Mouse (Mus musculus): ENCODE data around the gene Nfia. TPM values are rescaled to one million over a fixed set of nuclear protein-coding genes. Genes with fewer than 3 reads are reported as not detected.
A peak's percentile ranks its signal among the peaks of the same experiment; 100 is the strongest.

The Nfia gene
- polyA plus RNA-seq, 1 experiment from 2014 or later: 14.4 TPM

DNA sequence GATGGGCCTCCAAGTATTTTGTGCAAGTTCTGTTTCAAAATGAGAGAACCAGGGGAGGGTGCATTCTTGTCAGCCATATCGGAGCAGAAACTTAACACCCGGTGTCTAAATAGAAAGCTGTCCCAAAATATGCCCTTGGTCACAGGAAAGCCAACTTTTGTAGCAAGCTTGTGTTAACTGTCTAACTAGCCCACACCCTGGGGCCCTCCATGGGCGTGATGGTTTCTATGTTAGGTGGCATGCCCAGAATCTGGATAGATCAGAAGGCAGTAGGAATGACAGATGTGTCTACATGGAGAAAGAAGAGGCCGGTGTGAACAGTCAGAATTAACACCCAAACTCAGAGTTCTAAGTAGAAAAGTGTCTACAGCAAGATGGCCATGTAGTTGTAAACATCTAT lies 282.5 kb downstream of the Nfia start:
- no peak overlapping the region for H3K4me3 ChIP-seq
- peaks cover 4% of the 10 kb centered on the region; the same call in 1 of the 2 replicates for H3K36me3 ChIP-seq
- 88% methylated on average over 4 of the region's 4 CpGs for WGBS
- H3K4me1 ChIP-seq: peaks cover 8% of the 10 kb centered on the region; the same call in 1 of the 2 replicates
- DNase-seq (ENCODE audit: low spot score): no peak
- H3K27ac ChIP-seq: no peak overlapping the region
- no peaks in the 10 kb centered on the region for H3K9me3 ChIP-seq
- H3K27me3 ChIP-seq (ENCODE audit: insufficient read depth, poor library complexity, severe bottlenecking): no peaks in the 10 kb centered on the region

DNA sequence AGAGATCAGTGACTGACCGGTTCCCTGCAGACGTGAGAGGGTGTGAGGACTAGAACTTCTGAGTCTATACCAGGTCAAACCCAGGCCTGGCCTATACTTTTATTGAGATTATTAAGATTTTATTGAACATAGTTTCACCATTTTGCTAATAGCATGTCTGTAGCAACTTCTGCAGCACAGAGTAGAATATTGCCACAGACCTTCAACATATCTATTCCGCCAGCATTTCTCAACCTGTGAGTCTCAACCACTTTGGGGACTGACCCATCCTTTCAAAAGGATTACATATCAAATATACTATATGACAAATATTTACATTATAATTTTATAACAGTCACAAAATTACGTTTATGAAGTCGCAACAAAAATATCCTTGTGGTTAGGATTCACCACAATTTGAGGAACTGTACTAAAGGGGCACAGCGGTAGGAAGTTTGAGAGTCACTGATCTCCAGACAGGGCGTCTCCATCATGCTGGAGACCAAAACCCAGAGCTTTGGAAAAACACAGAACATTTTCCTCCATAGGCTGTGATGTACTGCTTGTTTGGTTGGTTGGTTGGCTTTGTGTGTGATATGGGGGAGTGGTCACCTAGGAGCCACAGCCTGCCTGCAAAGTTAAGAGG lies 284.0 kb downstream of the Nfia start:
- 90% methylated on average over 7 of the region's 7 CpGs for WGBS
- Histone ChIP-seq H3K27me3 (ENCODE audit: insufficient read depth, poor library complexity, severe bottlenecking) (no peaks in the 10 kb centered on the region), H3K36me3 (peaks cover 4% of the 10 kb centered on the region; the same call in 1 of the 2 replicates)

DNA sequence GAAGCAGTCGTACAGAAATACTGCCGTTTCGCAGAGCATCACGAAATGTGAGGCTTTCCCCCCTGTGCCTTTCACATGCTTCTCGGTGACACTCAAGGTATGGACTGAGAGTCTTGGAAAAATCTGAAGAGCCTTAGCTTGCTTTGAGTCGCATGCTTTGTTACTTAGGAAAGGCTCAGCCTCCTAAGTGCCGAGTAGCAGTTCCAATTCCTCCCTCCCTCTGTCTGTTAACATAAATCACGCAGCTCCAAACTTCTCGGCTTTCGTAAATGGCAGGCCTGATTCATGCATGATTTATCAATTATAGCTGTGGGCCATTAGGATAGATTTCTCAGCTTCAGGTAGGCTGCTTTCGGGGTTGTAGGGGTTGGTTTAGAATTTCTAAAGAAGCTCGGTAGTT lies 284.7 kb downstream of the Nfia start:
- Histone ChIP-seq H3K27ac (no peak overlapping the region), H3K4me3 (no peak overlapping the region), H3K9me3 (no peaks in the 10 kb centered on the region), H3K36me3 (peaks cover 4% of the 10 kb centered on the region; the same call in 1 of the 2 replicates), H3K4me1 (peaks cover 5% of the 10 kb centered on the region; the same call in 1 of the 2 replicates), H3K27me3 (ENCODE audit: insufficient read depth, poor library complexity, severe bottlenecking) (no peaks in the 10 kb centered on the region)
- WGBS: 84% methylated on average over 12 of the region's 12 CpGs
- DNase-seq (ENCODE audit: low spot score): no peak

More for the DNA sequence above, 284.0 kb downstream of the Nfia start:
- no peak overlapping the region for H3K4me3 ChIP-seq
- no peaks in the 10 kb centered on the region for H3K9me3 ChIP-seq
- DNase-seq (ENCODE audit: low spot score): no peak
- H3K27ac ChIP-seq: no peak overlapping the region
- H3K4me1 ChIP-seq: peaks cover 6% of the 10 kb centered on the region; the same call in 1 of the 2 replicates

DNA sequence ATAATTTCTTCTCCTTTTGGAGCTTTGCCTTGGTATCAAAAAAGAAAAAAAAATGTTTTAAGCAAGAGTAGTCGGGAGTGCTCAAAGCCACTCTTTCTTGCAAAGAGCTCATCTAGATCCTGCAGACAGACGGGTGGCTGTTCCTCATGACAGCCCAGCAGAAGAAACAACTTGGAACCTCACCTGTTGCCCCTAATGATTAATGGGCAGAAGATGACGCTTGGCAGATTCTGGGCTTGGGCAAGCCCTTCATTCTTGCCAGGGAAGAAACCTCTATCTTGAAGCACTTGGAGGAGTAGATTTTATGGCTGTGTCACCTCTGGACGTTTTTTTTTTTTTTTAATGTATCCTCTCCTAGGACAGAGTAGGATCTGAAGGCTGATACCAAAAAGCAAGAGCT lies 285.2 kb downstream of the Nfia start:
- H3K4me3 ChIP-seq: no peak overlapping the region
- H3K4me1 ChIP-seq: peaks cover 5% of the 10 kb centered on the region; the same call in 1 of the 2 replicates
- H3K36me3 ChIP-seq: peaks cover 4% of the 10 kb centered on the region; the same call in 1 of the 2 replicates
- no peak for DNase-seq (ENCODE audit: low spot score)
- H3K9me3 ChIP-seq: no peaks in the 10 kb centered on the region
- no peaks in the 10 kb centered on the region for H3K27me3 ChIP-seq (ENCODE audit: insufficient read depth, poor library complexity, severe bottlenecking)
- WGBS: 72% methylated on average over 4 of the region's 4 CpGs
- H3K27ac ChIP-seq: no peak overlapping the region

DNA sequence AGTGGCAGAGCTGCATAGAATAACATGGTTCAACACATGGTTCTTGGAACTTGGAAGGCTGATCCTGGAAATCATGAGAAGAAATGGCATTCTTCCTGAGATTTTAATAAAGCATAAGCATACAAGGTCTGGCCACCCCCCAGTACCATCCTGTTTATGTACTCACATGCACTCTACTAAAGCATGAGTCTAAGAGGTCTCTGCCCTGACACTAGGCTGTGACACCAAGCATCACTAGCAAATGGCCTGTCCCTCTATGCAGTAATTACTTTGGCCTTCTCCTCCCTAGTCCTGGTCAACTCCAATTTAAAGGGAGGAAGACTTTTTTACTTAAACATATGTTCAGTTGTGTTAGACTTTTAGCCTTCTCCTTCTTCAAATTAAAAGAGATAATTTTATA lies 285.6 kb downstream of the Nfia start:
- Histone ChIP-seq H3K4me3 (no peak overlapping the region), H3K4me1 (peaks cover 5% of the 10 kb centered on the region; the same call in 1 of the 2 replicates), H3K9me3 (no peaks in the 10 kb centered on the region), H3K36me3 (no peaks in the 10 kb centered on the region), H3K27me3 (ENCODE audit: insufficient read depth, poor library complexity, severe bottlenecking) (no peaks in the 10 kb centered on the region), H3K27ac (no peak overlapping the region)
- DNase-seq (ENCODE audit: low spot score): no peak

DNA sequence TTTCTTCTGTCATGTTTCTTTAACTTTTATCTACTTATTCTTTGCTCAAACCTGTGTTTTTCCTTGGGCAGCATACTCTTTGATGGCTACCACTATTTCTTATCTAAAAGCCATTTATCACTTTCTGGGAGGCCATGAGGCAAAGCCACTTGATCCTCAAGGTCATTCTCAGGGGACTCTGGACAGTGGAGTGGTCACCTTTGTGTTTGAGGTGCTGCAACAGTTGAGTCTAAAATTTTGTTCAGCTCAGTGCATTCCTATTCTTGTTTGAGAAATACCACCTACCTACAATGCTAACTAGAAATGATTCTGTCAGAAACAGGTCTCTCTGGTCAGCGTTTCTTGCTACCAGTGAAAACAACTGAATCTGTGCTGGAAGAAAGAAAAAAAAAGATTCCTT lies 288.1 kb downstream of the Nfia start:
- H3K27ac ChIP-seq: no peak overlapping the region
- peaks cover 8% of the 10 kb centered on the region; the same call in 1 of the 2 replicates for H3K36me3 ChIP-seq
- H3K4me1 ChIP-seq: peaks cover 5% of the 10 kb centered on the region; the same call in 1 of the 2 replicates
- H3K9me3 ChIP-seq: no peaks in the 10 kb centered on the region
- no peaks in the 10 kb centered on the region for H3K27me3 ChIP-seq (ENCODE audit: insufficient read depth, poor library complexity, severe bottlenecking)
- no peak overlapping the region for H3K4me3 ChIP-seq
- WGBS: 37% methylated on average over 1 of the region's 1 CpGs
- no peak for DNase-seq (ENCODE audit: low spot score)

DNA sequence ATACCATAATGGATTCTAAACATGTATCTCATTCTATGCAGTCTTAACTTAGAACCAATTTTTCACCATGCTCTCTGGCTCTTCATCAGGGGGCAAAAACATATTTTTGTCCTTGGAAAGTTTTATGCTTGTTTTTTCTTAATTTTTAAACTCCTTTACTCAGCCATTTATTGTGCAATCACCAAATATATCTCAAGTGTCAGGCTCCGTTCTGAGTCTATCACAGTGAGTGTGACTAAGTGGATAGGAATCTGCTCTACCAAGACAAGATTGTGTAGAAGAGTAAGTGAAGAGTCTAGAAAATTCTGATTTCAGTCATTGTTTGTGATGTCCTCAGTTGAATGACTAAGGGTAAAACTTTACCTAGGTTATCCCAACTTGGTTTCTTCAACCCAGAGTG lies 288.6 kb downstream of the Nfia start:
- Histone ChIP-seq H3K9me3 (no peaks in the 10 kb centered on the region), H3K27me3 (ENCODE audit: insufficient read depth, poor library complexity, severe bottlenecking) (no peaks in the 10 kb centered on the region), H3K4me3 (no peak overlapping the region), H3K4me1 (peaks cover 5% of the 10 kb centered on the region; the same call in 1 of the 2 replicates), H3K36me3 (peaks cover 9% of the 10 kb centered on the region; the same call in 1 of the 2 replicates), H3K27ac (no peak overlapping the region)
- WGBS: 38% methylated on average over 1 of the region's 1 CpGs
- DNase-seq (ENCODE audit: low spot score): no peak

DNA sequence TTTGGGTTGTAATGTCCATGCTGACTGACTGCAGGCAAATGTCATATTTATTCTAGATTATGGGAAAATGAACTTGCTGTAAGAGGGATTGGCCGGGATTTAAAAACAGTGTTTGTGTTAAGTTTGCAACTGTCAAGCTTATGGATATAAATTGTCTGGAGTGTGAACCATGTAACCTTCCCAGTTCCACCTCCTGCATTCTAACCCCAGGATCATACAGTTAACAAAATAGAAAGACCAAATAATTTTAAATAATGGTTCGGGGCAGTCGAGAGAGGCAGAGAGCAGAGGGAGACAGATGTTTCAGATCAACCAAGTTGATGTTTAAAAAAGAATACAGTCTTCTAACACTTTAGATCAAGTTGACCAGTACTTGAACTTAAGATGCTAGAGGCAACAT lies 290.7 kb downstream of the Nfia start:
- Histone ChIP-seq H3K36me3 (peaks cover 12% of the 10 kb centered on the region; the same call in 1 of the 2 replicates), H3K27ac (no peak overlapping the region), H3K4me3 (no peak overlapping the region), H3K27me3 (ENCODE audit: insufficient read depth, poor library complexity, severe bottlenecking) (no peaks in the 10 kb centered on the region), H3K4me1 (peaks cover 7% of the 10 kb centered on the region; the same call in 1 of the 2 replicates), H3K9me3 (no peaks in the 10 kb centered on the region)
- no peak for DNase-seq (ENCODE audit: low spot score)
- WGBS: 89% methylated on average over 3 of the region's 3 CpGs

DNA sequence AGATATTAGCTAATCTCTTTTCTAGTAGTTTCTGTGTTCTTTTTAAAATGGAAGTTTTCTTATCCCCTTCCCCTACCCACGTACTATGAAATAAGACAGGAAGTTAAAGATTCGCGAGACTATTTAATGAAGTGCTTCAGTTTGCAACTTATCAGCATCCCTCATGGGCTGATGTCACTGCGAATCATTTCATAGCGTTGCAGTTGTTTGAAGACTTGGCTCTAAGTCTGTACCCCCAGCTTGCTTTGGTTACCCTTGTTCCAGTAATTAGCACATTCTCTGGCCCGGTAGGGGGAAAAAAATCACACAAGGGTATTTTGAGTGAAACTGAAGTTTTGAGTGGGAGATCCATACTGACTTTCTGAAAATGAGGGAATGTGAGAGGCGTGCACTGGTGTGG lies 303.6 kb downstream of the Nfia start:
- Histone ChIP-seq H3K4me1 (peaks cover 29% of the 10 kb centered on the region), H3K9me3 (no peaks in the 10 kb centered on the region), H3K36me3 (no peaks in the 10 kb centered on the region), H3K27me3 (ENCODE audit: insufficient read depth, poor library complexity, severe bottlenecking) (no peaks in the 10 kb centered on the region), H3K27ac (no peak overlapping the region), H3K4me3 (no peak overlapping the region)
- WGBS: 62% methylated on average over 7 of the region's 7 CpGs
- no peak for DNase-seq (ENCODE audit: low spot score)

DNA sequence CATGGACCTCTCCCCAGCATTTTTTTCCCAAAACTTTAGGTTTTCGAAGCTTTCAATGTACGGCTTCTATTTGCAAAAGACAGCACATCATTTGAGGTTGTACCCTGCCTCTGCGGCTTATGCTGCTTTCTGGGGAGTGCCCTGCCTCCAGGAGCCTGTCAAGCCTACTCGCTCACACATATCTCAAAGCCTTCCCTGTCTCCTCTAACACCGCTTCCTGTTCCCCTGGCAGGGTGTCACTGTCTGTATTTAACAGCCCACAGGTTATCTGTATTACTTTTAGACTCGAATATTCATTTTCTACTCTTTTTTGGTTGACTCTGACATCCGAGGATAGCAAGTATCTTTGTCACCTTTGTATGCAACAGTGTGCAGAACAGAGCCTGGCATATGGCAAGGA lies 304.1 kb downstream of the Nfia start:
- Histone ChIP-seq H3K9me3 (no peaks in the 10 kb centered on the region), H3K4me3 (no peak overlapping the region), H3K36me3 (no peaks in the 10 kb centered on the region), H3K27ac (no peak overlapping the region), H3K4me1 (peaks cover 33% of the 10 kb centered on the region), H3K27me3 (ENCODE audit: insufficient read depth, poor library complexity, severe bottlenecking) (no peaks in the 10 kb centered on the region)
- 39% methylated on average over 7 of the region's 7 CpGs for WGBS
- DNase-seq (ENCODE audit: low spot score): no peak

DNA sequence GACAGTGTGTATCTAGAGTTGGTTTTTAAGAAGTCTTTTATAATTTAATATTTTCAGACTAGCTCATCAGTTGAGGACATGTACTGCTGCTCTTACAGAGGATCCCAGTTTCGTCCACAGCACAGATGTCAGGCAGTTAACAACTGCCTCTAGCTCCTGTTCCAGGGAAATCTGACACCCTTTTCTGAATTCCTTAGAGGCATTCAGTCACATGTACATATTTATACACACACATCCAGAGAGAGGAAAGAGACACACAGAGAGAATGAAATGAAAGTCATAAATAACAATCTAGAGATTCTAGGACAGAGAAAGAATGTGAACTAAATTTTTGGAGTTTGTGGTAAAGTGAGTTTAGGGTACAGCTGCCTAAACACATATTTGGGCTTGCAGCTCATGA lies 308.1 kb downstream of the Nfia start:
- Histone ChIP-seq H3K27me3 (ENCODE audit: insufficient read depth, poor library complexity, severe bottlenecking) (no peaks in the 10 kb centered on the region), H3K9me3 (no peaks in the 10 kb centered on the region), H3K4me3 (no peak overlapping the region), H3K27ac (no peak overlapping the region), H3K4me1 (peaks cover 45% of the 10 kb centered on the region), H3K36me3 (0 out of 2 replicates have a peak, but pooled peaks cover 4% of the 10 kb centered on the region)
- WGBS: 34% methylated on average over 1 of the region's 1 CpGs
- no peak for DNase-seq (ENCODE audit: low spot score)

DNA sequence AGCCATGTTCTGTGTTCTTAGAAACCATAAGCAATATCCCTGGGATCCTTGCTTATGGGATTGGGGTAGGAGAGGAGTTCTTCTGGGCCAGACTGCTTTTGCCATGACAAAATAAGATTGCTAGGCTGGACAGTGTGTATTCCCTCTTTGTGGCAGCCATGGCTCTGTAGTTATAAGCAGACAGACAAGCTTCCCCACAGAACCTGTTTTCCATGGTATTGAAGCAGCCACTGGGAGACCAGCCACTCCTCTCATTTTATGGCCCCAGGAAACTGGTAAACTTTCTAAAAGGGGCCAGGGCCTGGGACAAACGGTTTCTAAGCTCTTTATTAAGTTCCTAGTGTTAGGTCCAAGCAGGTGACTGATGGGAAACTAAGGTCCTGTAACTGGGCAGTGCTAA lies 309.4 kb downstream of the Nfia start:
- Histone ChIP-seq H3K9me3 (no peaks in the 10 kb centered on the region), H3K4me1 (peaks cover 41% of the 10 kb centered on the region), H3K36me3 (0 out of 2 replicates have a peak, but pooled peaks cover 4% of the 10 kb centered on the region), H3K4me3 (no peak overlapping the region), H3K27ac (peak overlapping the region; percentile 29; the same call in 1 of the 2 replicates), H3K27me3 (ENCODE audit: insufficient read depth, poor library complexity, severe bottlenecking) (no peaks in the 10 kb centered on the region)
- no peak for DNase-seq (ENCODE audit: low spot score)
- 55% methylated on average over 1 of the region's 1 CpGs for WGBS

DNA sequence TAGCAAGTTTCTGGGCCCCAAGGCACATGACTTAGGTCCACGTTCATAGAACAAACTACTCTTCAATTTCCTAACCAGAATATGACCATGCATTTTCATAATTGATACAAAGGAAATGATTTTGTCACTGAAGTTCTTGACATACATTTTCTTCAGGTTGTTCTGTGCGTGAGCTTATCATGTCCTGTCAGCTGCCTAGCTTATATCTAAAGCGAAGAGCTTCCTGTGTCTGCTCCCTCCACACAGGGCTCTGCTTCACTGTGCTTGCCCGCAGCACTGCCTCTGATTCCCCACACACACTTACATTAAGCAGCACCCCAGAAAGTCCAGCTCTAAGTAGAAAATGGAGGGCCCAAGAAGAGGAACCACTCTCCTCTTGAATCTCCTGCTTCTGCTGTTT lies 310.0 kb downstream of the Nfia start:
- Histone ChIP-seq H3K4me1 (peaks cover 39% of the 10 kb centered on the region), H3K9me3 (no peaks in the 10 kb centered on the region), H3K27ac (no peak overlapping the region; the same call in 1 of the 2 replicates), H3K4me3 (no peak overlapping the region), H3K36me3 (0 out of 2 replicates have a peak, but pooled peaks cover 4% of the 10 kb centered on the region), H3K27me3 (ENCODE audit: insufficient read depth, poor library complexity, severe bottlenecking) (no peaks in the 10 kb centered on the region)
- 53% methylated on average over 4 of the region's 4 CpGs for WGBS
- no peak for DNase-seq (ENCODE audit: low spot score)
